Mouse (Mus musculus) T-helper 1 cell (primary cell): ENCODE measurements around the gene Poc1a.

Experiments
- in situ Hi-C: fragments of 300-600 bp; cut with MboI, MseI; formaldehyde crosslinking; loops from one replicate; pipeline ENCODE4 v1.15.1; 2025; ENCODE audit warnings: high pct_unique_total_duplicates

Poc1a gene

DNA sequence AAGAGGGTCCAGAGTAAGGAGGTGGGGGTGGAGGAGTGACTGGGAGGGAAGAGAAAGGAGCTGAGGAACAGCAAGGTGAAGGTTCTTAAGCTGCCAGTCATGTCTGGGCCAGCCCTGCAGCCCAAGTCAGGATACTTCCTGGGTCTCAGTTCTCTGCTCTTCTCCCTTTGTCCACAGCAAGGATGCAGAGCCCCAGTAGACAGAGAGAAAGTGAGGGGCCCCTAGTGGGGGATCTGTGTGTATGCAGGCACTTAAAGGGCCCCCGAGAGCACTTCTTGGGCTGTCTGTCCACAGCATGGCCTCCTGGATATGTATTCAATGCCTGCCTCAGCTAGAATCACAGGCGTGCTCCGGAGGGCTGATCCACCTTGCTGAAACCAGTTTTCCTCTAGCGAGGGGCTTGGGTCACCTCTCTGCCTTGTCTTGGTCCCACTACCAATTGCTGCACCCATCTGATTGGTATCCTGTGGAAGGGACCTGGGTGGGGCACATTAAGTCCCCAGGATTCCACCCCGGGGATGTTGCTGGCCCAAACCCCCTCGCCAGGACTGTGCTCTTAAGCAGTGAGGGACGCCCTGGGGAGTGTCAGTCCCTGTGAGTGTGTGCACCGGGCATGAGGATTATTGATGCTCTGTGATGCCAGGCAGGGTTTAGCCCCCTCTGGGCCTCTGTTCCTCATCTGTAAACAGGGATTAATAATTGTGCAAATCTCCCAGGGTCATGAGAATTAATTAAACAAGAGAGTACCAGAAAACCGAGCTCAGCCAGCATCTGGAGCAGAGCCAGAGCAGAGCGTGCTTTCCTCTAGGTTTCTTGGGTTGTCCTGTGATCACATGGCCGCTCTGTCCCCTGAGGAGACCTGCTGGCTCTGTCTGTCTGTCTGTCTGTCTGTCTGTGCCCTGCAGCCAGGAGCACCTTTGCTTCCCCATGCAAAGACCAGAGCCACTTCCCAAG, 114.1 kb downstream of the Poc1a start:
- in situ Hi-C loops, result no loop called here

DNA sequence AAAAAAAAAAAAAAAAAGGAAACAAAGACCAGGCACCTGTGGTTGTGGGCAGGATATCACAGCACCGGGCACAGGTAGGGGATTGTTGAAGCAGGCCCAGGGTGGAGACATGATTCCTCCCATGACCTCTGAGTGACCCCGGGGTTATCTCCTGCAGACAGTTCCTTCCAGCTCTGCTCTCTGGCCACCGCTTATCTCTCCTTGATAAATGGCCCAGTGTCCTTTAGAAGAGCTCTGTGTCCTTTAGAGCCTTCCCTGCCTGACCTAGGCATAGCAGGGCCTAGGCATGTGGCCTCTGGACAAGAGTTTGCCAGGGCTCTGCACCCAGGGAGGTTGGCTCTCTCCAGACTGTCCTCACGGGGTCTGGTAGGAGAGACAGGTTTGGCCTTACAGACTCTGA, 116.9 kb downstream of the Poc1a start:
- in situ Hi-C loops, result no loop called here

- in situ Hi-C loops, result no loop called here
Observed at GRCm38 (mm10) chr9:106398667-106399311, 117.9 kb downstream of the Poc1a start.

DNA sequence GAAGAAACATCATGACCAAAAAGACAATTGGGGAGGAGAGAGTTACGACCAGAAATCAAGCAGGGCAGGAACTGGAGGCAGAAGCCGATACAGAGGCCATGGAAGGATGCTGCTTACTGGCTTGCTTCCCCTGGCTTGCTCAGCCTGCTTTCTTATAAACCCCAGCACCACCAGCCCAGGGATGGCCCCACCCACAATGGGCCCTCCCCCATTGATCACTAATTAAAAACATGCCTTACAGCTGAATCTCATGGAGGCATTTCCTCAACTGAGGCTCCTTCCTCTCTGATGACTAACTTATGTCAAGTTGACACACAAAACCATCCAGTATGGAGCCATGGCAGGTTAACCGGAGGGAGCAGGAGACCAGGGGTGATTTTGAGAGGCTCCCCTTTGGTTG, 118.9 kb downstream of the Poc1a start:
- in situ Hi-C loops, result loop anchor here (25.0 kb wide), 1 partner anchor 738 kb away; no protein-coding TSS in a partner anchor
